8 mouse cellular contexts compared by ENCODE assay signal in the genomic region with DNA sequence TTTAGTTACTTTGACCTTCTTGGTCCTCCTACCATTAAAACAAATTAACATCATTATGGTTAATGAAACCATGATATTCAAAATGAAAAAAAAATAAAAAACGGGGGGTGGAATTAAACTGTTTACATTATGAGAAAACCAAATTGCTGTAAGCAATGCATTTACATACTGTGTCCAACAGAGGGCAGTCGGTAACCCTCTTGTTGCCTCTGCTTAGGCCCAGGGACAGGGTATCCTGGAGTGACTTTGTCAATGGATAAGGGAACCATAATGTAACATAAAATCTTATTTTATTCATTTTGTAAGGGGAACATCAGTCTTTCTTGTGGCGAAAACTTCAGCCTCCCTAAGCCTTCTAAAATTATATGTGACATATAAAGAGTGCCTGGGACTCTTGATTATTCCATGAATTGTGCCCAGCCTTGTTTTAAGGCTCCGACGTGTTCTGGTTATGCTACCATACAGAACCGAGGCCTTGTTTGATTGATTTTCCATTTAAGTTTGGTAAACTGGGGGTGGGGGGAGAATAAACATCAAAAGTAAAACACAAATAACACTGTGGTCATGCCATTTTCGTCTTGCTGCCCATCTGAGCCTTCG.
DNase-seq lines count a peak whose midpoint lies in the region; ATAC-seq and TF ChIP-seq lines count a peak whose summit lies in the region.

No protein-coding gene starts in this region.

- intact Hi-C loops in gastrocnemius, postnatal 14 days (cut with DNase I; ENCODE audit: low total_unique reads), result loop anchor here (5.0 kb wide), 1 partner anchor 617 kb away; no protein-coding TSS in a partner anchor

- ATAC-seq in kidney, embryonic 16.5 days (ENCODE audit: low FRiP score, low TSS enrichment), result 0 out of 2 replicates have a peak, but pooled peaks have one; percentile 42
- no peak for ATAC-seq in kidney, embryonic 15.5 days (replicated peaks; ENCODE audit: low FRiP score)
- peak; percentile 52 for ATAC-seq in inflammation-experienced regulatory T-cells, adult 6 months

- WGBS in kidney, embryonic 16.5 days, result 68% methylated on average over 8 of the region's 8 CpGs
- 66% methylated on average over 8 of the region's 8 CpGs for WGBS in kidney, embryonic 15.5 days

- H3K36me3 ChIP-seq in kidney, embryonic 16.5 days (ENCODE audit: insufficient read depth, low read length), result no peaks in the 10 kb centered on the region
- H3K36me3 ChIP-seq in kidney, embryonic 15.5 days, result no peaks in the 10 kb centered on the region
- H3K36me3 ChIP-seq in E14TG2a.4 (ENCODE audit: insufficient read depth, low read length), result no peaks in the 10 kb centered on the region

- TF ChIP-seq CTCF in E14TG2a.4 (conservative IDR thresholded peaks at IDR 0.05; ENCODE audit: low read length), result peak; percentile 79

- no peaks in the 10 kb centered on the region for H3K4me1 ChIP-seq in kidney, embryonic 16.5 days (ENCODE audit: insufficient read depth, low read length)
- no peaks in the 10 kb centered on the region for H3K4me1 ChIP-seq in kidney, embryonic 15.5 days
- H3K4me1 ChIP-seq in E14TG2a.4 (replicated peaks; ENCODE audit: low read depth, low read length), result no peaks in the 10 kb centered on the region

- no peak overlapping the region for H3K4me3 ChIP-seq in kidney, embryonic 16.5 days (ENCODE audit: low read length)
- no peak overlapping the region for H3K4me3 ChIP-seq in kidney, embryonic 15.5 days (replicated peaks)
- H3K4me3 ChIP-seq in E14TG2a.4 (replicated peaks; ENCODE audit: low read length), result no peak overlapping the region

- H3K9me3 ChIP-seq in kidney, embryonic 16.5 days (ENCODE audit: low read length), result no peaks in the 10 kb centered on the region
- H3K9me3 ChIP-seq in kidney, embryonic 15.5 days (replicated peaks), result no peaks in the 10 kb centered on the region
- no peaks in the 10 kb centered on the region for H3K9me3 ChIP-seq in E14TG2a.4 (ENCODE audit: low read length)

- no peak overlapping the region for H3K4me2 ChIP-seq in kidney, embryonic 16.5 days (replicated peaks; ENCODE audit: low read depth, low read length)
- no peak overlapping the region for H3K4me2 ChIP-seq in kidney, embryonic 15.5 days

- no peak overlapping the region for H3K9ac ChIP-seq in kidney, embryonic 16.5 days (replicated peaks; ENCODE audit: low read length)
- H3K9ac ChIP-seq in kidney, embryonic 15.5 days, result no peak overlapping the region

- H3K27me3 ChIP-seq in kidney, embryonic 16.5 days (ENCODE audit: insufficient read depth, low read length), result no peaks in the 10 kb centered on the region
- no peaks in the 10 kb centered on the region for H3K27me3 ChIP-seq in kidney, embryonic 15.5 days
- no peaks in the 10 kb centered on the region for H3K27me3 ChIP-seq in E14TG2a.4 (ENCODE audit: insufficient read depth, low read length)

- DNase-seq in adipocyte (ENCODE audit: low spot score) (peak; percentile 65), MN1 (ENCODE audit: low spot score) (no peak)
- DNase-seq in urinary bladder, postnatal 4 days (ENCODE audit: low spot score in 2 of 2), result no peak
- DNase-seq in gastrocnemius, postnatal 14 days, result no peak

- no peak overlapping the region for H3K27ac ChIP-seq in kidney, embryonic 16.5 days (ENCODE audit: low read length)
- no peak overlapping the region for H3K27ac ChIP-seq in kidney, embryonic 15.5 days
